Mouse (Mus musculus) hindbrain, embryonic 10.5 days (tissue): ENCODE measurements at regions not wholly inside any gene's neighbourhood (a gene's known extent, or its start where the extent isn't known, plus 50 kb on each side); places are given as distances from the start of the nearest gene placed in this dataset.

Source experiments
- DNase-seq: peaks from one replicate; pipeline ENCODE4 v3.0.0-alpha.2; 2017; ENCODE audit warnings: low spot score
- H3K27ac ChIP-seq: fragments of 300-500 bp; sonication (generic); 2 replicates; pipeline ENCODE4 v1.5.1; 2016; ENCODE audit warnings: mild to moderate bottlenecking, moderate library complexity
- H3K27me3 ChIP-seq: fragments of 300-500 bp; sonication (generic); 2 replicates; pipeline ENCODE4 v1.6.1; 2016; ENCODE audit warnings: mild to moderate bottlenecking; ENCODE audit not compliant: poor library complexity, insufficient read depth, severe bottlenecking
- H3K36me3 ChIP-seq: fragments of 300-500 bp; sonication (generic); 2 replicates; pipeline ENCODE4 v1.6.1; 2016; ENCODE audit warnings: mild to moderate bottlenecking, moderate library complexity
- H3K4me1 ChIP-seq: fragments of 300-500 bp; sonication (generic); replicated peaks from 2 replicates; pipeline ENCODE4 v1.6.1; 2016; ENCODE audit warnings: mild to moderate bottlenecking
- H3K4me3 ChIP-seq: fragments of 300-500 bp; sonication (generic); 2 replicates; pipeline ENCODE4 v1.5.1; 2016; ENCODE audit warnings: mild to moderate bottlenecking, moderate library complexity
- H3K9me3 ChIP-seq: fragments of 300-500 bp; sonication (generic); 2 replicates; pipeline ENCODE4 v1.6.1; 2016; ENCODE audit warnings: mild to moderate bottlenecking, moderate library complexity
- WGBS: fragments of 180-500 bp; shearing (Covaris S2); methylation state at CpG from one replicate; pipeline ENCODE4 v1.1.7; 2016; 5-methylcytosine and 5-hydroxymethylcytosine counted together

- Histone ChIP-seq H3K27me3 (no peaks in the 10 kb centered on the region; the same call in 1 of the 2 replicates), H3K4me3 (no peak overlapping the region), H3K36me3 (no peaks in the 10 kb centered on the region), H3K27ac (no peak overlapping the region), H3K4me1 (peaks cover 10% of the 10 kb centered on the region; the same call in 1 of the 2 replicates), H3K9me3 (peaks cover 10% of the 10 kb centered on the region)
- WGBS: 90% methylated on average over 15 of the region's 15 CpGs
- DNase-seq: no peak
These were observed 435.4 kb upstream of the Jarid2 start for GRCm38 (mm10) chr13:44293736-44294416.

GRCm38 (mm10) chr13:44295621-44296020 is 433.7 kb upstream of the Jarid2 start:
- no peaks in the 10 kb centered on the region for H3K36me3 ChIP-seq
- no peak overlapping the region; the same call in 1 of the 2 replicates for H3K27ac ChIP-seq
- H3K4me1 ChIP-seq: peaks cover 10% of the 10 kb centered on the region; the same call in 1 of the 2 replicates
- H3K4me3 ChIP-seq: no peak overlapping the region
- 72% methylated on average over 10 of the region's 10 CpGs for WGBS
- H3K9me3 ChIP-seq: peaks cover 5% of the 10 kb centered on the region
- DNase-seq: no peak
- no peaks in the 10 kb centered on the region; the same call in 1 of the 2 replicates for H3K27me3 ChIP-seq

GRCm38 (mm10) chr13:44300611-44301010 is 428.7 kb upstream of the Jarid2 start:
- Histone ChIP-seq H3K4me3 (no peak overlapping the region), H3K36me3 (no peaks in the 10 kb centered on the region), H3K27ac (no peak overlapping the region), H3K4me1 (peaks cover 7% of the 10 kb centered on the region; the same call in 1 of the 2 replicates), H3K27me3 (0 out of 2 replicates have a peak, but pooled peaks cover 2% of the 10 kb centered on the region), H3K9me3 (no peaks in the 10 kb centered on the region)
- DNase-seq: no peak
- 92% methylated on average over 10 of the region's 10 CpGs for WGBS

- 92% methylated on average over 7 of the region's 7 CpGs for WGBS
- H3K9me3 ChIP-seq: no peaks in the 10 kb centered on the region
- H3K27me3 ChIP-seq: peaks cover 3% of the 10 kb centered on the region; the same call in 1 of the 2 replicates
- H3K4me3 ChIP-seq: no peak overlapping the region
- H3K36me3 ChIP-seq: no peaks in the 10 kb centered on the region
- no peak overlapping the region for H3K27ac ChIP-seq
- DNase-seq: no peak
- peaks cover 1% of the 10 kb centered on the region; the same call in 1 of the 2 replicates for H3K4me1 ChIP-seq
These were observed 428.1 kb upstream of the Jarid2 start for GRCm38 (mm10) chr13:44301215-44301614.

- Histone ChIP-seq H3K27ac (no peak overlapping the region), H3K4me3 (no peak overlapping the region), H3K9me3 (no peaks in the 10 kb centered on the region), H3K4me1 (no peaks in the 10 kb centered on the region), H3K27me3 (peaks cover 8% of the 10 kb centered on the region; the same call in 1 of the 2 replicates), H3K36me3 (no peaks in the 10 kb centered on the region)
- DNase-seq: no peak
- 85% methylated on average over 10 of the region's 10 CpGs for WGBS
These were observed 427.3 kb upstream of the Jarid2 start for GRCm38 (mm10) chr13:44301936-44302335.

GRCm38 (mm10) chr13:44305134-44305991 is 423.9 kb upstream of the Jarid2 start:
- no peaks in the 10 kb centered on the region for H3K4me1 ChIP-seq
- H3K27ac ChIP-seq: no peak overlapping the region
- DNase-seq: no peak
- peaks cover 17% of the 10 kb centered on the region for H3K27me3 ChIP-seq
- no peaks in the 10 kb centered on the region for H3K9me3 ChIP-seq
- WGBS: 73% methylated on average over 9 of the region's 9 CpGs
- no peak overlapping the region for H3K4me3 ChIP-seq
- H3K36me3 ChIP-seq: no peaks in the 10 kb centered on the region

GRCm38 (mm10) chr13:44306275-44307050 is 422.8 kb upstream of the Jarid2 start:
- H3K9me3 ChIP-seq: no peaks in the 10 kb centered on the region
- no peak for DNase-seq
- no peaks in the 10 kb centered on the region for H3K4me1 ChIP-seq
- H3K36me3 ChIP-seq: no peaks in the 10 kb centered on the region
- no peak overlapping the region for H3K4me3 ChIP-seq
- 83% methylated on average over 15 of the region's 15 CpGs for WGBS
- peaks cover 17% of the 10 kb centered on the region for H3K27me3 ChIP-seq
- no peak overlapping the region for H3K27ac ChIP-seq

GRCm38 (mm10) chr13:44308227-44308626 is 421.0 kb upstream of the Jarid2 start:
- no peak overlapping the region for H3K27ac ChIP-seq
- DNase-seq: no peak
- 52% methylated on average over 13 of the region's 13 CpGs for WGBS

GRCm38 (mm10) chr13:44312237-44312636 is 417.0 kb upstream of the Jarid2 start:
- Histone ChIP-seq H3K4me1 (peaks cover 7% of the 10 kb centered on the region), H3K9me3 (no peaks in the 10 kb centered on the region), H3K27me3 (peaks cover 20% of the 10 kb centered on the region), H3K4me3 (no peak overlapping the region), H3K36me3 (no peaks in the 10 kb centered on the region), H3K27ac (no peak overlapping the region)
- WGBS: 90% methylated on average over 6 of the region's 6 CpGs
- no peak for DNase-seq

More at GRCm38 (mm10) chr13:44308227-44308626, 421.0 kb upstream of the Jarid2 start:
- Histone ChIP-seq H3K4me3 (no peak overlapping the region), H3K9me3 (no peaks in the 10 kb centered on the region), H3K4me1 (no peaks in the 10 kb centered on the region), H3K27me3 (peaks cover 23% of the 10 kb centered on the region), H3K36me3 (no peaks in the 10 kb centered on the region)

GRCm38 (mm10) chr13:44316747-44317446 is 412.4 kb upstream of the Jarid2 start:
- DNase-seq: peak; percentile 36
- Histone ChIP-seq H3K36me3 (no peaks in the 10 kb centered on the region), H3K4me3 (no peak overlapping the region), H3K27me3 (peaks cover 28% of the 10 kb centered on the region; the same call in 1 of the 2 replicates), H3K4me1 (peaks cover 23% of the 10 kb centered on the region), H3K27ac (peak overlapping the region; percentile 74), H3K9me3 (no peaks in the 10 kb centered on the region)
- whole genome bisulfite sequencing: 67% methylated on average over 13 of the region's 13 CpGs

- Histone ChIP-seq H3K4me1 (peaks cover 23% of the 10 kb centered on the region), H3K27me3 (peaks cover 24% of the 10 kb centered on the region; the same call in 1 of the 2 replicates), H3K27ac (peak overlapping the region; percentile 60), H3K9me3 (no peaks in the 10 kb centered on the region), H3K4me3 (no peak overlapping the region), H3K36me3 (no peaks in the 10 kb centered on the region)
- DNase-seq: no peak
- WGBS: 60% methylated on average over 8 of the region's 8 CpGs
These were observed 411.7 kb upstream of the Jarid2 start for GRCm38 (mm10) chr13:44317596-44317995.

- DNase-seq: no peak
- peaks cover 23% of the 10 kb centered on the region for H3K4me1 ChIP-seq
- no peaks in the 10 kb centered on the region for H3K9me3 ChIP-seq
- peaks cover 23% of the 10 kb centered on the region; the same call in 1 of the 2 replicates for H3K27me3 ChIP-seq
- WGBS: 82% methylated on average over 9 of the region's 9 CpGs
- H3K4me3 ChIP-seq: no peak overlapping the region
- no peaks in the 10 kb centered on the region for H3K36me3 ChIP-seq
- H3K27ac ChIP-seq: no peak overlapping the region
These were observed 410.2 kb upstream of the Jarid2 start for GRCm38 (mm10) chr13:44319101-44319500.
